Mouse (Mus musculus) monocyte, adult 5-6 weeks (primary cell): ENCODE data around the gene Rhbdd1. TPM values are rescaled to one million over a fixed set of nuclear protein-coding genes. Genes with fewer than 3 reads are reported as not detected.

Experiments used
- ATAC-seq: fragments of 153-309, 156-312 bp; replicated peaks from 2 replicates; pipeline ENCODE4 v1.8.0; 2017; ENCODE audit warnings: mild to moderate bottlenecking; ENCODE audit not compliant: low TSS enrichment, insufficient number of reproducible peaks, severe bottlenecking, poor library complexity, low FRiP score
- total RNA-seq: library from RNA; stranded (forward); fragments of 200-1000, 200-491, 200-594 nt; gene quantifications from 3 replicates; pipeline ENCODE4 v1.2.3, GENCODE M21; 2017

Rhbdd1 gene
- total RNA-seq, 1 experiment from 2014 or later: 20.5 TPM

DNA sequence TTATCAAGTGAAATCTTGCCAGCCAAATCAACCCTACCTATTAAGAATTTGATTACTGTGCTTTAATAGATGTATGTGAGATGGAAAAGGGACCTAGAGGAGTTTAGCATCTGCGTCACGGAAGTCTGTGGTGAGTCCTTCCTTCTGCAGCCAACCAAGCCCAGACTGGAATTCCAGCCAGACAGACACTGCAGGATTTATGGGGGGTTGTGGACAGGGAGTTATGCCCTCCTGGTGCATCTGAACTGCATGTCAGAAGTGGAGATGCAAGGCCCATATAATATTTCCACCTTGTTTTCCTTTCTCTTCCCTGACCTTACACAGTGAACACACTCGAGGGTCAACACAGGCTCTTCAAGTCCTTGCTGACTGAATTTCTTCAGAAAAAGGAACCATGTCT lies 94.3 kb downstream of the Rhbdd1 start:
- no peak for ATAC-seq

DNA sequence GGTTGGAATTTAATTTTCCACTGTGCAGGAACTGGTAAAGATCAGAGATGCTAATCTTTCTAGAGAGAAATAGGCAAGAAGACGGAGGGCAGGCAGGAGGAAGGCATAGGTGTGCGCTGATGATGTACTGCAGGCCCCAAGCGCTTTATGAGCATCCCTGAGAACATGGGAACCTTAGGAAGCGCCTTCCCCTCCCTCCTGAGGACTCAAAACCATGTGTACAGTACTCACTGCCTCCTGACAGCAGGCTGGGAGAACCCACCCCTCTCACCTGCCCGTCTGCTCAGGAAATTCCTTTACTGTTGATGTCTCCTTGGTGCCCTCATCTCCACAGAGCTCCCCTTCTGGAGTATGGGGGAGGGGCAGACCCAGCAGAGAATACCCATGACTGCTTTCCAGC lies 95.3 kb downstream of the Rhbdd1 start:
- ATAC-seq: no peak

DNA sequence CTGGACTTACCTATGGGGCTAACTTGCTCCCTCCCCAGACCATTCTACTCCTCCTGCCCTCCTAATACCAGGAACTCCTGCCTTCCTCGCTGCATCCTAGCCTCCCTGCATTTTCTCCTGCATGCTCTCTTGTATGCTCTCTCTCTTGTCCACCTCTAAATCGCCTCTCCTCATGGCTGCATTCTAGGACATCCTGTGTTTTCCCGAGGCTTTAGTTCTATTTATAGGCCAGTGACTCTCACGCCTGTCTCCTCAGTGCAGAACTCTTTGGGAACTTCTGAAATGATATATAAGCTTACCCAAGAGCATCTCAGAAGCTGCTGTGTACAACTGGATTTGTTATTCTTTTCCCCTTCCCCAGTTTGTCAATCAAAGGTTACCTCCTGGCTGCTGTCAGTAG lies 95.8 kb downstream of the Rhbdd1 start:
- ATAC-seq: no peak

DNA sequence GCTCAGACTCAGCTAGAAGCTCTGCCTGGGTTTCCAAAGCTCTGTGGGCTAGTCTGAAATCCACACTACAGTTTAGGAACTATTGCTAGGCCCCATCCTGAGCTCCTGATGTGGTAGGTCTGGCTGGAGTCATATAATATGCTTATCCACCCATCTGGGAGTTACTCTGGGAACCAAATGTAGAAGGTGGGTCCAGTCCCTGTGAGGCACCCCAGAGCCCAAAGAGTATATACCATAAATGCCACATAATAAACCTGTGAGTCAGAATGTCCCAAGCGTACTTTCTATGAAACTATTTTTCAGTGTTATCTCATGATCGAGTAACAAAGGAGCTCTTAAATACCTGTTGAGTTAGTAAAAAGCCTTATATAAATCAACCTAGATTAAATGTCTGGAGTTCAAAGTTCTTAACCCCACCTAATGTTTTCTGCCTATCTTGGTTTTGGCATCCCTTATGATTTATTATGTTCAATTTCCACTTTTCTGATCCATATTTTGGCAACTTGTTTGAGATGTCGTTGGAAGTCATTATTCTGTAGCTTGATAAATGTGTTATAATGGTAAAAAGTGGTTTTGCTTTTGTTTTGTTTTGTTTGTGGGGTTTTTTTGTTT lies 98.3 kb downstream of the Rhbdd1 start:
- ATAC-seq: no peak

DNA sequence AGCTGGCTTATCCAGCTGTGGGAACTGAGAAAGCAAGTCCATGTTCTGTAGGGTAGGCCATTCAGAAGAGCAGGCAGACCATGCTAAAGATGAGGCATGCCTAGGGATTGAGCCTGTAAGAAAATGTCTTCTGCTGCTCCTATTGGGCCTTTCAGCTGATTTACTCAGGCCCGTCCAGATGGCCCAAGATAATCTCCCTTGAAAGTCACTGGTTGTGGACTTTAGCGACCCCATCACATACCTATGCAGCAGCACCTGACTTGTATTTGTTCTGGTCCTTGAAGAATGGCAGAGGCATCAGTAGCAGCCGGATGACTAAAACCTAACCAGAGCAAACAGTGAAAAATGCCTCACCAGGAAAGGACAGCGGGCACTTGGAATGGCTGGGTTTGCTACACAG lies 99.4 kb downstream of the Rhbdd1 start:
- no peak for ATAC-seq

DNA sequence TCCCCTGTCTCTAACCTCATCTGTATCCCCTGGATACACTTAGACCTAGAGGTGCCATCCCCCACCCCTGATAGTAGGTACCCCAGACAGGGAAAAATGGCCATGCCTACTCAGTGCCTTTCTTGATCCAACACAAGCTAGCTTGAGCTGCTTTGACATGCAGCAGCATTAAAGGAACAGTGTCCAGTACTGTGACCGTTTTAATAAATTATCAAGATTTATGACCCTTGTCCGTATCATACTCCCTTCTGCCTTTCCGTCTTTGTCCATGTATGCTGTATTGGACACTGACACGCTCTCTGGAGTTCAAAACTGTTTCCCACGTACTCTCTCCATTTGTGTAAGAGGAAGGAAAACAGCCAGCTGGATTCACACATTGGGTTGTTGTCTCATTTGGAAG lies 111.5 kb downstream of the Rhbdd1 start:
- ATAC-seq: no peak

DNA sequence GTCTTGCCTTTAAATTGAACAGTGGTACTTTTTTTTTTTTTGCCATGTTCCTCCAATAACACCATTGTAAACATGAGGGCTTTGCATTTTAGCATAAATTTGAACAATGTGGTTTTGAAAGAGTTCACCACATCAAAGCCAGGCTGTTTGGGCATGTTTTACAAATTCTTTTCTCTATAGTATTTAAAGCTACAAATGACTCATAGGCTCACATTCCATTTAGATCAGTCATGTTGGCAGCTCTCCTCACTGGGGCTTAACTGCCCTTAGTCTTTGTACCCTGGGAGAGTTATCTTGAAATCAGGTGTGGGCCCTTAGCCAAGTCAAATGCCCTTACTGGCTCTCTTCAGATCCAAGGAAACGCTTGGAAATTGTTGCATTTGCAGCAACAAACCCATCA lies 112.8 kb downstream of the Rhbdd1 start:
- ATAC-seq: no peak

DNA sequence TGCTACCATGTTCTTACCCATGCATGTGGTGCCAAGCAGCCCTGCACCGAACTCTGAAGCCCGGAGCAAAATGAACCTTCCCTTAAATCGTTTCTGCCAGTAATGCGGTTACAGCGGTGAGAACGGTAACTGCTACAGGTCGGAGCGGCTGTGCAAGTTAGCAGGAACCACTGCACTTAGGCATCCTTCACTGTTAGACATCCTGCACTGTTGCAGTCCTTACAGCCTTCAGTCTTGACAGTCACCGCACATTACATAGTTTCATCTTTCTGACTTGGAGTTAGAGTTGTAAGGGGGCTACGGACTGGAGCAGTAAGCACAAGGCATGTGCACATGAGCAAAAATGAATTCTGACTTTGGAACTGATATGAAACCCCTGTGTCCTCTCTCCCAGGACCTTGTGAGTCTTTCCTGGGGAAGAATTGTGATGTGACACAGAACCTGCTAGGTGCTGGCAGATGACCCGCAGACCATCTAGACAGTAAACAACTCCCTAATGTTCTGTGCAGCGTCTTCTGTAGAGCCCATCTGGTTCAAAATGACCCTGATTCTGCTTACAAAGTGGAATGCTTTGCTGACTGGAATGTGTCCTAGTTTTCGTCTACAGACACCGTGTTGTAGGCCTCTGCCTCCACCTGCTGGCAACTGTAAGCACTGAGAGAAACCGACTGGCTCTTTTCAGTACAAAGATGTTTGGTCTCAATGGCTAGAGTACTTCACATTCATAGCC lies 116.8 kb downstream of the Rhbdd1 start:
- ATAC-seq: no peak

DNA sequence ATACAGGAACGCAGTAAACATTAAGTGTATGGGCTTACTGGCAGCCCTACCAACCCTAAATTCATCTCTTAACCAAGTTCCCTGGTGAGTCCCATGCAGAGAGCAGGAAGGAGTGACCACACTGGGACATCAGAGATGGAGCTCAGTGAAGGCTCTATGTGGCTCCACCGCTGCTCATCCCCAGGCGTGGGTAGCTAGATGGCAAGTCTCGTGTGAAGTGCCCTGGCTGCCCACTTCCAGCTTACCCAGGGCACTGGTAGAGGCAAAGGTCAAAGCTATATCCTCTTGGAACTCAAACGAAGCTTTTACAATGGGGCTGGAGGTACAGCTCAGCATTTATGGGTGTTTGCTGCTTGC lies 117.4 kb downstream of the Rhbdd1 start:
- no peak for ATAC-seq

DNA sequence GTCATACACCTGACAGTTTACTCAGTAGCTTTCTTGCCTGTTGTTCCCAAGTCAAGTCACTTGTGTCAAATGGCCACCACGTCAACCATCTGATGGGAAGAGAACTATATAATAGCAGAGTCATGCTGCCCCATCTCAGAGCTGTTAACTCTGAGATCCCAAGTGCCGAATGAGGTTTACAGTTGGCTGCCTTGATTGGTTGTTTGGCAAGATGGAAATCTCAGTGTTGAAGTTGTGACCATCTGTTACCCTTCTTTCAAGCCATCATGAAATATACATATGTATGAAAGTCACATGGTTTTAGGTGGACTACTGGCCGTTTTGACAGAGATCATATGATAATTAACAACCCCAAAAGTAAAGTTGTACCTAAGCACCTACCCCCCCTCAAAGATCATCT lies 121.0 kb downstream of the Rhbdd1 start:
- ATAC-seq: no peak

DNA sequence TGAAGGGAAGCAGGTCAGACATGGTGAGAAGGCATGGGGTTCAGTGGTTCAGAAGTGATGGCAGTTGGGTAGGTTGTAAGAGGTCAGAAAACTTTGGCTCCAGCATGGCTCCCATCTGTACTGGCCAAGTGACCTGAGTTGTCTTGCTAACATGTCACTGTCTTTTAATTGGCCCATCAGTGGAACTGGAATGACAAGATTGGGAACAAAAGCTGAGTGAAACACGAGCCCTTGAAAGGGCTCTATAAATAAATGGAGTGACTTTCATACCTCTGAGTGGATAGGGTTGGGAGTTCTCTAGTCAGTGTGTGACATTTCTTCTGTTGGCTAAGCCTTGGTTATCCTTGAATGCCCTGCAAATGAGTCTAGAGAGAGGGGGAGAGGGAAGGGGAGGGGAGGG lies 123.9 kb downstream of the Rhbdd1 start:
- no peak for ATAC-seq

DNA sequence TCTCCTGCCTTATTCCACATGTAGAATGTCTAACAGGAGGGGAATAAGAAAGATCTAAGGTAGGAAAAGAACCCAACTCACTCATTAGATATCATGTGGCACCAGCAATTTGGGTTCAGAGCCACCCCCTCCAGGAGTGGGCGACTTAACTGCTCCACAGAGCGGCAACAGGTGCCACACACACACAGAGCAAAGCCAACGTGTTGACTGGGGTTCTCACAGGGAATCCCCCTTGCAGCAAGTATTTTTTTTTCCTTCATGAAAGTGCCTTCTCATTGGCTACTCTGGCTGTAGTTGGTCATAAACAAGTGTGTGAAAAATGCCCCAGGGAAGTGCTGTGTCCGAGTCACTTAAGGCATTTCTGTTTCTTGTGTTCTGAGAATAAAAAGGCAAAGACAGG lies 127.3 kb downstream of the Rhbdd1 start:
- no peak for ATAC-seq

DNA sequence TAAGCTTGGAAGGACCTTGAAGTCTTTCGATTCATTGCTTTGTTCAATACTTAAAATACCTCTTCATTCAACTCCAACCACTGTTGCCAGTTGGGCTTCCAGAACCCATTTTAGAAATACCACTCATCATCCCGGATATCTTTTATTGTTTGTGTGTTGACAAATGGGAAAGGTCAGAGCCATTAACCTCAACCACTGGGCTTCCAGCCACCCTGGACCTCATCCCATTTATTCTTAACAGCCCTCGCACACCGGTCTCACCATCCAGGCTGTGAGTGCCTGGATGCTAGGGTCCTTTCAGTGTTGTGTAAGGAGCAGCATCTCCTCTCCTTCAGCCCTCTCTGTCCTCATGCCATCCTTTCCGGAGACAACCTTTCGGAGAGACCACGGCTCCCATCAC lies 129.8 kb downstream of the Rhbdd1 start:
- no peak for ATAC-seq

DNA sequence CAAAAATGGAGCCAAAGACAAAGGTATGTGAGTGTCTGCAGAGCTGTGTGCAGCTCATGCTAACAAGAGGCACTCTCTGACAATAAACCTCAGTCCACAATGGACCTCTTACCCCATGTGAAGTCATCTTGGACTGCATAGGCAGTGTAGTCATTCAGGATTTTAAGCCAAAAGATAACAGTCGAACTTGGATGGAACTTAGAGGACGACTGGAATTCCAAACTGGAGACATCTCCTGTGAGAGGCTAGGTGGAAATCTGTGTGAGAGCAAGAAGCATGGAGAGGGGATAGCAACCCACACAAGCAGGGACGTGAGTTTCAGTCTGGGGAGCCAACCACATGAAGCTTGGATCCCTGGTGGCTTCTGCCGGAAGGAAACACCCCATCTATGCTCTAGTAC lies 133.6 kb downstream of the Rhbdd1 start:
- no peak for ATAC-seq

DNA sequence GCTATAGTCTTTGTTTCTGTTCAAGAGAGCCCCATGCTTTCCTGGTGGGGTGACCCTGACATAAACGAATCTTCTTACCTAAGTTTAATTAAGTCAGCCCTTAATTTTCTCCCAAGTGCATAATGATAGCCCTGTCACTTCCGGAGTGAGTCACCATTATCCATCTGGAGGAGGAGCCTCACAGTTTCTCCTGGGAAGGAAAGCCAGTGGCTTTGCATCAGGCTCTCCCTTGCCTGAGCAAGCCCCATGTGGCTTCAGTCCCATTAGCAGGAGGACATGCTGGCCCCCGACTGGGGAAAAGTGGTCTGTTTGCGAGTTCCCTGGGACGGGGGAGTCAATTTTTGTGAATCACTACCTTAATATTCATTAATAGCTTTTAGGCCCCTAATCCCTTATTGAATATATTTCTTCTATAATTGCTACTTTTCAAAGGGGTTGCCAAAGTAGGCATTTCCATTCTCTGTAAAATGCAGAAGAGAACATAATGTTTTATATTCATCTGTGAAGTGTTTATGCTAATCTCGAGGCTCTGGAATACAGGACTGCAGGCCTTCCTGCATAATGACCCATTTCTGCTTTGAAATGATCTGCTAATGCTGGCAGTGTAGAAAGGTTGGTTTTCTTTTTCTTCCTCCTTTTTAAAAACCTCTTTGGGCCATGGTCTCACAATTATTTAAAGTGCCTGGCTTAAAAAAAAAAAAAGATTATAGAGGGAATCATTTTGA lies 135.8 kb downstream of the Rhbdd1 start:
- no peak for ATAC-seq

DNA sequence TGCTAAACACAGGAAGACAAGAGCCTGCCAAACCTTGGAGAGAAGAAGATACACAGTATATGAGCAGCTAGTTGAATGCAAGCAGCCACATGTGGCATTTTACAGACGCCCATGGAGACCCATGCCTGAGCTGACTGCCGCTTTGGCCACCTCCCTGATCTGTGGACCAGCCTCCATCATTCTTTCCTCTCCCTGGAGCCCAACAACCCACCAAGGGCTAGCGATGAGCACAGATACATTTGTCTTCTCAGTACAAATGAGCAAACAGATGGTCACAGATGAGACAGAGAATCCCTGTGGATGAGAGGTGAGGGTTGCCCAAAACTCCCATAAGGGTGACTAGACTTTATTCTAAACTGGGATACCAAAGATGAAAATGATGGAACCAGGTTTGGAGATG lies 137.8 kb downstream of the Rhbdd1 start:
- ATAC-seq: no peak

DNA sequence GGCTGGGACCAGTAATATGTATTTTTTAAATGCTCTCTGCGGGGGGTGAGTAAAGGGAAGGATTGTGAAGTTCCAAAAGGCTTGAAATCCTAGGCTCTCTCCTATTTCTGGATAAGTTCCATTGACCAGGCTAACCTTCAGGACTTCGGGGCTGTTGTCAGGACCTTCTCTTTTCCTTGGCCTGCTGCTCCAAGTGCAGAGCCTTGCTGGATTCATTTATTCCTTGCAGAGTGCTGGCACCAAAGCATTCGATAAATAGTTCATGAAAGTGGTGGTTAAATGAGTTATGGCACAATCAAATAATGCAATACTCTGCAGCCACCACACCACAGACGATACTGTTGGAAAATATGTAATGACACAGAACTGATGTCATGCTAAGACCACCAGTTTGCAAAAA lies 143.1 kb downstream of the Rhbdd1 start:
- no peak for ATAC-seq

DNA sequence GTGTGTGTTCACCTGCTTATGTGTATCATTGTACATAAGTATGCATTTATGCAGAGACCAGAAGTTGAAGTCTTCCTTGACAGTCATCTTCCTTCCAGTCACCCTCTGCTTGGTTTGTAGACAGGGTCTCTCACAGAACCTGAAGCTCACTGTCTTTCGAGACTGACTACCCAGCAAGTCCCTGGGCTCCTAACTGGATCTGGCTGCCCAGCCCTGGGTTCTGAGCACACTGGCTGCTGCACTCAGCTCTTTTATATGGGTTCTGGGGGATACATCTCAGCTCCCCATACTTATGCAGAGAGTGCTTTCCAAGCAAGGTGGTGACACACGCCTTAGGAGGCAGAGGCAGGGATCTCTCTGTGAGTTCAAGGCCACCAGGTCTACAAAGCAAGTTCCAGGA lies 143.7 kb downstream of the Rhbdd1 start:
- ATAC-seq: no peak

DNA sequence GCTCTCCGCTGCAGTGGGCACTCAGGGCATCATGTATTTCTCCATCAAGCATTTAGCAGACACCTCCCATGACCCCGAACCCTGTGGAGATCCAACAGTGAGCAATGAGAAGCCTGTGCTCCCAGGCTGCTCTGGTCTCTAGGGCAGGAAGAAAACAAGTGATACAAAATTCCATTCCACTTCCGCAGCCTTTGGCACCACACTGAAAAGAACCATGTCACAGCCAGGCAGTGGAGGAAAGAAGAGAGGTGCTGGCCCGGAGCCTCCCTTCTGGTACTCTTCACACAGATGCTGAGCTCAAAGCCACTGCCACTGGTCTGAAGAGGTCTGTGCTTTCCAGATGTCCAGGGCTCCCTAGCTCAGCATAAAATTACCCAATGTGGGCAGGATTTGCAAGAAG lies 144.8 kb downstream of the Rhbdd1 start:
- ATAC-seq: no peak

DNA sequence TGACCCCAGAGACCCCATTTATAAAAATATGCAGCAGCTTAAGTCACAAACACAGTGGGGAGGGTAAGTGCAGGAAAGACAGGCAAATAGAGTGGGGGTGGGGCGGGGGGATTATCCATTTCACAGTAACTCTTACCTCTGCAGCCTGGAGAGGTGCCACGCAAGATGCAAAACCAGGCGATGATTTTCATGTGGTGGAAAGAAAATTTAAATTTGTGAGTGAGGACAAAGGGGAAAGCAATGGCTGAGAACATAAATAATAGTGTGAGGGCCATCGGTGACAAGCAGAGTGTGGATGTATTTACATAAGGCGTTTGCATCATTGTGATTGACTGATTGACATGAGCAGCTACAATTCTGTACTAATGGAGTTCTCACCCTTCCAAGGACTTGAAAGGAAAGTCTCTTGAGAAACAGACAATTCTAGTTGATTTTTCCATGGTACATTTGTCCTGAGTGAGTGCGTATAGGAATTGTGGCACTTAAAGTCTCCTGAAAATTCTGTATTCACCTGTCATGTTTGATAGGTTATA lies 149.1 kb downstream of the Rhbdd1 start:
- no peak for ATAC-seq
